Mouse (Mus musculus) myocyte (in vitro differentiated cells): ENCODE data around the gene Zc3h6. TPM values are rescaled to one million over a fixed set of nuclear protein-coding genes. Genes with fewer than 3 reads are reported as not detected.

ENCODE experiments used
- H3K27me3 ChIP-seq: one replicate; pipeline ENCODE4 v1.6.1; 2011; ENCODE audit not compliant: control insufficient read depth, insufficient read depth, insufficient read length
- H3K36me3 ChIP-seq: one replicate; pipeline ENCODE4 v1.6.1; 2011; ENCODE audit not compliant: control insufficient read depth, insufficient read depth
- H3K4me2 ChIP-seq: one replicate; pipeline ENCODE4 v1.6.1; 2011; ENCODE audit warnings: low read depth, control low read depth
- H3K4me3 ChIP-seq: one replicate; pipeline ENCODE4 v1.5.1; 2011; ENCODE audit warnings: mild to moderate bottlenecking, control low read depth, moderate library complexity
- H3K79me2 ChIP-seq: one replicate; pipeline ENCODE4 v1.6.1; 2011; ENCODE audit not compliant: control insufficient read depth, insufficient read depth
- H3ac ChIP-seq: one replicate; pipeline ENCODE4 v1.6.1; 2011; ENCODE audit not compliant: control insufficient read depth, insufficient read length
- CEBPB ChIP-seq: IDR thresholded peaks from 2 replicates; pipeline ENCODE4 v1.6.1; 2011; ENCODE audit warnings: mild to moderate bottlenecking, moderate library complexity; ENCODE audit not compliant: poor library complexity, insufficient read depth, severe bottlenecking
- E2F4 ChIP-seq: IDR thresholded peaks from one replicate; pipeline ENCODE4 v1.6.1; 2011; ENCODE audit warnings: mild to moderate bottlenecking, control low read depth, moderate library complexity; ENCODE audit not compliant: insufficient read depth
- MAX ChIP-seq: IDR thresholded peaks from one replicate; pipeline ENCODE4 v1.6.1; 2011; ENCODE audit warnings: low read depth, mild to moderate bottlenecking, control low read depth
- MYOD1 ChIP-seq, 3 experiments: IDR thresholded peaks; one replicate each; pipeline ENCODE4 v1.6.1; 2011; ENCODE audit warnings: control low read depth in 2 of 3, low read depth in 2 of 3, mild to moderate bottlenecking in 2 of 3, moderate library complexity in 1 of 3; ENCODE audit not compliant: insufficient read length in 2 of 3, control insufficient read depth in 1 of 3
- MYOG ChIP-seq, 3 experiments: IDR thresholded peaks; one replicate each; pipeline ENCODE4 v1.6.1; 2011; ENCODE audit warnings: control low read depth in 2 of 3, low read depth in 2 of 3, mild to moderate bottlenecking in 2 of 3; ENCODE audit not compliant: insufficient read length in 2 of 3, control insufficient read depth in 1 of 3, insufficient read depth in 1 of 3
- POLR2A ChIP-seq: IDR thresholded peaks from one replicate; pipeline ENCODE4 v1.6.1; 2011; ENCODE audit warnings: low read depth, mild to moderate bottlenecking, control low read depth, moderate library complexity; ENCODE audit not compliant: insufficient read length
- POLR2AphosphoS2 ChIP-seq: IDR thresholded peaks from one replicate; pipeline ENCODE4 v1.6.1; 2011; ENCODE audit warnings: low read depth, control low read depth; ENCODE audit not compliant: insufficient read length
- REST ChIP-seq: IDR thresholded peaks from one replicate; pipeline ENCODE4 v1.6.1; 2011; ENCODE audit warnings: mild to moderate bottlenecking, control low read depth, moderate library complexity; ENCODE audit not compliant: insufficient read depth, insufficient read length
- SRF ChIP-seq: IDR thresholded peaks from one replicate; pipeline ENCODE4 v1.6.1; 2011; ENCODE audit warnings: low read depth; ENCODE audit not compliant: control insufficient read depth, insufficient read length
- TCF12 ChIP-seq: IDR thresholded peaks from one replicate; pipeline ENCODE4 v1.6.1; 2011; ENCODE audit warnings: mild to moderate bottlenecking, control low read depth; ENCODE audit not compliant: poor library complexity, insufficient read depth, severe bottlenecking
- TCF3 ChIP-seq: IDR thresholded peaks from one replicate; pipeline ENCODE4 v1.6.1; 2011; ENCODE audit warnings: low read depth, control low read depth; ENCODE audit not compliant: insufficient read length
- USF1 ChIP-seq: IDR thresholded peaks from one replicate; pipeline ENCODE4 v1.6.1; 2011; ENCODE audit warnings: low read depth, mild to moderate bottlenecking, control low read depth, moderate library complexity
- polyA plus RNA-seq: library from polyadenylated mRNA; unstranded; fragments of >200 nt; fragmentation: generic; extraction: Trizol; gene quantifications from one replicate; pipeline ENCODE4 v1.2.1, GENCODE M21; 2012; ENCODE audit warnings: missing spikeins

Gene Zc3h6
- polyA plus RNA-seq, 1 experiment = 1.6 TPM

- Histone ChIP-seq H3K4me3 (peak overlapping the region; percentile 56), H3K4me2 (peak overlapping the region; percentile 61), H3K79me2 (peaks cover 8% of the 10 kb centered on the region), H3K27me3 (no peaks in the 10 kb centered on the region), H3ac (no peak overlapping the region), H3K36me3 (no peaks in the 10 kb centered on the region)
- no peak for TF ChIP-seq USF1
- no peak for TF ChIP-seq SRF
- no peak for TF ChIP-seq E2F4
- no peak for TF ChIP-seq TCF12
- no peak for TF ChIP-seq REST
Observed at GRCm38 (mm10) chr2:128966236-128966635, 966 bp upstream of the Zc3h6 start.

DNA sequence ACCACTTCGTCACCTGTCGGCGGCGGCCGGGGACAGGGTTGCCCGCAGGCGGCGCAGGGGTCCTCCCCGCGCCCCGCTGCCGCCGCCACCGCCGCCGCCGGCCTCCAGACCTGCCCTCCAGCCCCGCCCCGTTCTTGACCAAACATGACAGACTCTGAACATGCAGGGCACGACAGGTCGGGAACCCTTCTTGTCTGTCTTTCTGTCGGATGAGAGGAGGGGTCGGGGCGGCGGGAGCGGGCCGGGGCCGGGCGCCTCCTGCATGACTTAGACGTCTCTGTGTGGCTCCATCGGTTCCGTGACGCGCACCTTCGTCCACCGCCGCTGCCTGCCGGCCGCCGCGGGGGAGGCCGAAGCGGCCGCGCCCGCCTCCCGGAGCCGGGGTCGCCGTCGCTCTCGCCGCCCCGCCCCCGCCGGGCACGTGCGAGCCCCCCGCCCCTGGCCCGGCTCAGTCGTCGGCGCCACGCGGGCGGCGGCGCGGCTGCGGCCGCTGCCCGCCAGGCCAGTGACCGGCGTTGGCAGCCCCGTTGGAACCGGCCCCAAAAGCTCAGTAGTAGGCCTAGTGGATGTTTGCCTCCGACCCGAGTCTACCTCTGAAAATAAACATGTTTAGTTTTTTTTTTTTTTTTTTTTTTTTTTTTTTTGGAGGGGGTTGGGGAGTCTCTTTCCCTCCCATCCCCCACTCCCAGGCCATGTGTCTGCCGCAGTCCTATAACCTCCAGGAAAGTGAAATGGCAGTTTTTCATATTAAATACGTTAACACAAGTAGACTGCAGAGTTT is 649 bp downstream of the Zc3h6 start, which contains the start of gene Gm10762:
Gene Gm10762 (minus strand): TSS at position 65 of the 781 bp plus-strand sequence.
- peak within 1 kb of the TSS; percentile 56 for H3K4me3 ChIP-seq
- TF ChIP-seq CEBPB (no peak), POLR2A (peak; percentile 42), E2F4 (no peak), USF1 (no peak), MAX (no peak), MYOD1 (IDR thresholded peaks at IDR 0.05; ENCODE audit: control insufficient read depth in 1 of 3, insufficient read length in 2 of 3, low read depth in 2 of 3) (peak in 1 of 3 experiments; percentile 5), POLR2AphosphoS2 (peak; percentile 14), TCF3 (no peak), REST (no peak), MYOG (IDR thresholded peaks at IDR 0.05; ENCODE audit: control insufficient read depth in 1 of 3, insufficient read depth in 1 of 3, insufficient read length in 2 of 3, low read depth in 2 of 3) (no peak), TCF12 (no peak), SRF (no peak)
- H3K27me3 ChIP-seq = no peaks in the 10 kb centered on the region
- peak within 1 kb of the TSS; percentile 38 for H3ac ChIP-seq
- peaks cover 8% of the 10 kb centered on the region for H3K79me2 ChIP-seq
- no peaks in the 10 kb centered on the region for H3K36me3 ChIP-seq
- peak within 1 kb of the TSS; percentile 84 for H3K4me2 ChIP-seq

- H3K4me2 ChIP-seq = peak overlapping the region; percentile 84
- H3K36me3 ChIP-seq = no peaks in the 10 kb centered on the region
- TF ChIP-seq E2F4 (no peak), POLR2A (no peak), TCF12 (no peak), CEBPB (no peak), USF1 (no peak), MAX (no peak), POLR2AphosphoS2 (no peak), TCF3 (no peak), MYOG (IDR thresholded peaks at IDR 0.05; ENCODE audit: control insufficient read depth in 1 of 3, insufficient read depth in 1 of 3, insufficient read length in 2 of 3, low read depth in 2 of 3) (no peak), SRF (no peak), MYOD1 (IDR thresholded peaks at IDR 0.05; ENCODE audit: control insufficient read depth in 1 of 3, insufficient read length in 2 of 3, low read depth in 2 of 3) (no peak), REST (no peak)
- H3K4me3 ChIP-seq = peak overlapping the region; percentile 56
- H3K27me3 ChIP-seq = no peaks in the 10 kb centered on the region
- H3K79me2 ChIP-seq = peaks cover 8% of the 10 kb centered on the region
- H3ac ChIP-seq = peak overlapping the region; percentile 38
Observed at GRCm38 (mm10) chr2:128968475-128969083, 1.4 kb downstream of the Zc3h6 start.

DNA sequence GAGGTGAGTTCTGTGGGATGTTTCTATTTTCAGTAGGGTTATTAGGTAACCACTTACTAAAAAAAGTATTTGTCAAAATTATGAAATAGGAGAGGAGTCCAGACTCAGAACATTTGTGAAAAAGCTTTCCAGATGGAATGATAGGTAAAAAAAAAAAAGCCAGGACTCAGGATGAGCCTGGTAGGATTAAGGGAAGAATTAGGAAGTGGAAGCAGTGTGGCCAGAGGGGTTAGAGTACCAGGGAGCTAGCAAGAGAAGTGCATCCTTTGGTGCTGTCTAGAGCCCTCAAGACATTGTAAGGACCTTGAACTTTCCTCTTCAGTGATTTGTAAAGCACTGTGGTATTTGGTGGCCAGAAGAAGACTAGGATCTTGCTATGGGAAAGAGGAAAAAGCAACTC is 5.1 kb downstream of the Zc3h6 start:
- Histone ChIP-seq H3K27me3 (no peaks in the 10 kb centered on the region), H3K4me3 (no peak overlapping the region), H3K79me2 (peaks cover 8% of the 10 kb centered on the region), H3K36me3 (no peaks in the 10 kb centered on the region), H3K4me2 (no peak overlapping the region), H3ac (no peak overlapping the region)
- TF ChIP-seq POLR2AphosphoS2 = no peak
- no peak for TF ChIP-seq CEBPB
- TF ChIP-seq SRF = no peak
- TF ChIP-seq TCF12 = no peak
- TF ChIP-seq POLR2A = no peak
- TF ChIP-seq REST = no peak
- no peak for TF ChIP-seq USF1
- no peak for TF ChIP-seq MAX
- TF ChIP-seq TCF3 = no peak
- TF ChIP-seq E2F4 = no peak
- no peak for TF ChIP-seq MYOD1 (IDR thresholded peaks at IDR 0.05; ENCODE audit: control insufficient read depth in 1 of 3, insufficient read length in 2 of 3, low read depth in 2 of 3)
- TF ChIP-seq MYOG (IDR thresholded peaks at IDR 0.05; ENCODE audit: control insufficient read depth in 1 of 3, insufficient read depth in 1 of 3, insufficient read length in 2 of 3, low read depth in 2 of 3) = no peak
